28 mouse cellular contexts compared by ENCODE assay signal in the genomic region with DNA sequence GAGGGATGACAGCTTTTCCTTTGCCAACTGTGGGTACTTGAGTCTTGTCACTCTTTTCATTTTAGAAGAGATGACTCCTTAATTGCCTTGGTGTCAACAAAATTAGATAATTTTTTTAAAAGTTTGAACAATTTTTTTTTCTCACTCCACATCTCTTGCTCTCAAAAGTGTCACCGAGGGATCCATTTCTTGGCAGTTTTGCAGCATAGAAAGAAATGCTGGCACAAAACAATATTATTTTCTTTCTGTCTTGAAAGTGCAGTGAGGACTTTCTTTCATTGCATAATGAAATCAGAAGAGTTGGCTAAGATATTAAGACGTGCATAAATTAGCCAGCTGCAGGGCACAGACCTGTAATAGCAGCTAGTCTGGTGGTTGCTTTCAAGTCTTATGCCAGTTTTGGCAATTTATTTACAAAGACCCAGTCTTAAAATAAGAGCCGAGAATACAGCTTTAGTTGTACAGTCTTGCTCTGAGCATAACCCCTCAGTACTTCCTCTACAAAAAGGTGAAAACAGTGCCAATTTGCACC.
"Had no signal": no experiment of that assay in that cellular context is flagged by ENCODE, and none has a peak within 500 bp of the region (broad histone marks: within the 10 kb centered on the region; RNA-seq: fewer than 3 reads in every experiment).

No protein-coding gene starts in this region.

- H3K9ac ChIP-seq: heart, embryonic 13.5 days; hindbrain, embryonic 12.5 days; hindbrain, embryonic 15.5 days; kidney, embryonic 15.5 days; limb, embryonic 13.5 days; limb, embryonic 15.5 days; liver, embryonic 12.5 days; liver, embryonic 14.5 days had no signal

- H3K27me3 ChIP-seq: heart, embryonic 13.5 days; heart, embryonic 15.5 days; hindbrain, embryonic 12.5 days; hindbrain, embryonic 15.5 days; kidney, embryonic 15.5 days; limb, embryonic 13.5 days; limb, embryonic 15.5 days; liver, embryonic 12.5 days had no signal

- H3K4me2 ChIP-seq: heart, embryonic 11.5 days; heart, embryonic 13.5 days; heart, embryonic 15.5 days; hindbrain, embryonic 12.5 days; hindbrain, embryonic 15.5 days; kidney, embryonic 15.5 days; limb, embryonic 13.5 days; limb, embryonic 15.5 days; liver, embryonic 12.5 days had no signal

- H3K27ac ChIP-seq: heart, adult 2 months; heart, embryonic 13.5 days; hindbrain, embryonic 10.5 days; hindbrain, embryonic 12.5 days; hindbrain, embryonic 15.5 days; hindbrain, postnatal 0 days; kidney, embryonic 15.5 days; kidney, postnatal 0 days; limb, embryonic 13.5 days; limb, embryonic 15.5 days; liver, embryonic 12.5 days; liver, embryonic 14.5 days had no signal

- H3K9me3 ChIP-seq: heart, embryonic 13.5 days; heart, embryonic 15.5 days; hindbrain, embryonic 10.5 days; hindbrain, embryonic 12.5 days; hindbrain, embryonic 15.5 days; kidney, embryonic 15.5 days; limb, embryonic 13.5 days; limb, embryonic 15.5 days; liver, embryonic 12.5 days had no signal

- H3K36me3 ChIP-seq: heart, embryonic 13.5 days; heart, embryonic 15.5 days; hindbrain, embryonic 10.5 days; hindbrain, embryonic 12.5 days; hindbrain, embryonic 15.5 days; kidney, embryonic 15.5 days; limb, embryonic 13.5 days; limb, embryonic 15.5 days; liver, embryonic 12.5 days had no signal

- ATAC-seq: hindbrain, postnatal 0 days; intestine, embryonic 16.5 days; liver, embryonic 12.5 days had no signal

- DNase-seq: gastrocnemius, postnatal 10 days; gastrocnemius, postnatal 25 days; heart, adult 2 months; heart, postnatal 14 days; heart, postnatal 4 days; kidney, adult 11 months; kidney, adult 2 months; kidney, adult 9 months; kidney, postnatal 14 days; kidney, postnatal 36 days; layer of hippocampus, adult 9-11 months; layer of hippocampus, postnatal 36 days; left cerebral cortex, postnatal 4 days; lung, adult 18-20 months had no signal

- H3K4me3 ChIP-seq: heart, adult 2 months; heart, embryonic 13.5 days; heart, embryonic 15.5 days; hindbrain, embryonic 10.5 days; hindbrain, embryonic 12.5 days; hindbrain, embryonic 15.5 days; kidney, embryonic 15.5 days; limb, embryonic 13.5 days; limb, embryonic 15.5 days; liver, embryonic 12.5 days had no signal
